Mouse (Mus musculus) brain, adult 2 months (tissue): ENCODE results near the gene Grn.

ENCODE experiments used
- DNase-seq: peaks from one replicate; pipeline ENCODE4 v3.0.0; 2011; ENCODE audit warnings: low read depth, low spot score

Grn gene

GRCm38 (mm10) chr11:102424666-102425065 is 5.4 kb upstream of the Grn start:
- DNase-seq = no peak

- no peak for DNase-seq
Measured at GRCm38 (mm10) chr11:102425555-102426316, 4.4 kb upstream of the Grn start.

- no peak for DNase-seq
Measured at GRCm38 (mm10) chr11:102428981-102429540, 1.1 kb upstream of the Grn start.

- no peak for DNase-seq
Measured at GRCm38 (mm10) chr11:102429551-102429950, 564 bp upstream of the Grn start.

GRCm38 (mm10) chr11:102431018-102431645 is 1.0 kb downstream of the Grn start:
- peak; percentile 89 for DNase-seq

- no peak for DNase-seq
Measured at GRCm38 (mm10) chr11:102431728-102432114, 1.6 kb downstream of the Grn start.

GRCm38 (mm10) chr11:102432115-102432843 is 2.2 kb downstream of the Grn start:
- no peak for DNase-seq

GRCm38 (mm10) chr11:102432896-102433295 is 2.8 kb downstream of the Grn start:
- DNase-seq = peak; percentile 77

GRCm38 (mm10) chr11:102433866-102434265 is 3.8 kb downstream of the Grn start:
- no peak for DNase-seq

GRCm38 (mm10) chr11:102434406-102434805 is 4.3 kb downstream of the Grn start:
- DNase-seq = peak; percentile 94

GRCm38 (mm10) chr11:102434816-102435705 is 4.9 kb downstream of the Grn start:
- DNase-seq = no peak

GRCm38 (mm10) chr11:102435754-102436470 is 5.8 kb downstream of the Grn start:
- no peak for DNase-seq

GRCm38 (mm10) chr11:102436471-102436790 is 6.3 kb downstream of the Grn start:
- DNase-seq = peak; percentile 65

GRCm38 (mm10) chr11:102437120-102438061 is 7.3 kb downstream of the Grn start:
- peak; percentile 81 for DNase-seq

GRCm38 (mm10) chr11:102438212-102439092 is 8.3 kb downstream of the Grn start:
- peak; percentile 81 for DNase-seq

GRCm38 (mm10) chr11:102439093-102440082 is 9.3 kb downstream of the Grn start:
- DNase-seq = peak; percentile 92

GRCm38 (mm10) chr11:102440255-102440654 is 10.1 kb downstream of the Grn start:
- DNase-seq = no peak
